ENCODE assay signal across 12 mouse cellular contexts in the genomic region with DNA sequence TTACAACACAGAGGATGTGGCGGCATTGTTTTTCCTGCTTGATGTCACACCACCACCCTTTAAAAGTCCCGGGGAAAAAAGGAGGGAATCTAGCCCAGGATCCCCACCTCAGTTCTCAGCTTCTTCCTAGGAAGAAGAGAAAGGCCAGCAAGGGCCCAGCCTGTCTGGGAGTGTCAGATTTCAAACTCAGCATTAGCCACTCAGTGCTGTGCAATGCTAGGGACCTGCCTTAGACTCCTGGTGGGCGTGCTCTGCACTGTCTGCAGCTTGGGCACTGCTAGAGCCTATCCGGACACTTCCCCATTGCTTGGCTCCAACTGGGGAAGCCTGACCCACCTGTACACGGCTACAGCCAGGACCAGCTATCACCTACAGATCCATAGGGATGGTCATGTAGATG. TPM values are rescaled to one million over a fixed set of nuclear protein-coding genes. Genes with fewer than 3 reads are reported as not detected.
A peak's percentile ranks its signal among the peaks of the same experiment; 100 is the strongest.
DNase-seq lines count a peak whose midpoint lies in the region; ATAC-seq and TF ChIP-seq lines count a peak whose summit lies in the region.
"Had no signal": no experiment of that assay in that cellular context is flagged by ENCODE, and none has a peak within 500 bp of the region (broad histone marks: within the 10 kb centered on the region; RNA-seq: fewer than 3 reads in every experiment).

Fgf23 (plus strand) TSS at position 86 of the 400 bp plus-strand sequence.

- intact Hi-C loops in gastrocnemius, postnatal 14 days (cut with DNase I; ENCODE audit: low total_unique reads) = no loop called here

- no peak for DNase-seq in kidney, adult 2 months
- DNase-seq in ovary, postnatal 36 days (ENCODE audit: low spot score) = peak; percentile 11
- no peak for DNase-seq in ovary, postnatal 14 days (ENCODE audit: low spot score)
- DNase-seq in yolk sac, embryonic 10.5 days (ENCODE audit: low spot score) = peak; percentile 14
- no peak for DNase-seq in gastrocnemius, postnatal 14 days
- DNase-seq in spleen, postnatal 4 days (ENCODE audit: low spot score in 2 of 2) = no peak
- DNase-seq: thymus, postnatal 4 days had no signal

- no peaks in the 10 kb centered on the region; the same call in 1 of the 2 replicates for H3K4me1 ChIP-seq in kidney, embryonic 14.5 days (ENCODE audit: control insufficient read depth, insufficient read depth, low read length)
- no peaks in the 10 kb centered on the region for H3K4me1 ChIP-seq in kidney, adult 2 months (ENCODE audit: control insufficient read depth, insufficient read depth, low read length)

- no peaks in the 10 kb centered on the region for H3K9me3 ChIP-seq in kidney, embryonic 14.5 days (ENCODE audit: control insufficient read depth, low read length)

- peak; percentile 95 for ATAC-seq in kidney, embryonic 14.5 days (ENCODE audit: low FRiP score, low TSS enrichment)
- ATAC-seq in hematopoietic stem cell, adult 5-6 weeks (replicated peaks in 1 of 2; ENCODE audit: insufficient read depth in 1 of 2, low FRiP score in 2 of 2, low TSS enrichment in 1 of 2, low read depth in 1 of 2, poor library complexity in 2 of 2, severe bottlenecking in 2 of 2) = peak; percentile 44 to 45; a peak in 1 of 4 replicates

- H3K9ac ChIP-seq in kidney, embryonic 14.5 days (ENCODE audit: low read depth, low read length) = no peak within 1 kb of the TSS

- H3K36me3 ChIP-seq in kidney, embryonic 14.5 days (ENCODE audit: control insufficient read depth, insufficient read depth, low read length) = no peaks in the 10 kb centered on the region
- no peaks in the 10 kb centered on the region for H3K36me3 ChIP-seq in kidney, adult 2 months (ENCODE audit: control insufficient read depth, insufficient read depth, low read length)

- no peak for TF ChIP-seq CTCF in kidney, adult 2 months (conservative IDR thresholded peaks at IDR 0.05; ENCODE audit: insufficient read depth, insufficient read length, low read depth, low read length)

- no peak within 1 kb of the TSS for H3K27ac ChIP-seq in kidney, embryonic 14.5 days (ENCODE audit: low read depth, low read length)
- H3K27ac ChIP-seq in kidney, adult 2 months (ENCODE audit: insufficient read depth, low read depth, low read length) = no peak within 1 kb of the TSS
- H3K27ac ChIP-seq: macrophage had no signal

- 7% methylated on average over 5 of the region's 5 CpGs for WGBS in kidney, embryonic 14.5 days
- WGBS in kidney, adult 2 months = 13% methylated on average over 5 of the region's 5 CpGs

- 0 out of 2 replicates have a peak within 1 kb of the TSS, but pooled peaks have one; percentile 5 for H3K4me2 ChIP-seq in kidney, embryonic 14.5 days (replicated peaks; ENCODE audit: low read depth, low read length)

- H3K4me3 ChIP-seq in kidney, embryonic 14.5 days (ENCODE audit: low read length) = no peak within 1 kb of the TSS
- no peak within 1 kb of the TSS for H3K4me3 ChIP-seq in kidney, adult 2 months (ENCODE audit: insufficient read depth, low read depth, low read length)

- H3K27me3 ChIP-seq in kidney, embryonic 14.5 days (ENCODE audit: control insufficient read depth, insufficient read depth, low read length) = no peaks in the 10 kb centered on the region
- H3K27me3 ChIP-seq in kidney, adult 2 months (replicated peaks; ENCODE audit: control insufficient read depth, insufficient read depth, low read length) = no peaks in the 10 kb centered on the region

- TF ChIP-seq POLR2A in kidney, adult 2 months (IDR thresholded peaks at IDR 0.05; ENCODE audit: low read depth, low read length) = no peak

RNA-seq across cellular contexts. Expression of gene Fgf23, which starts in this region (rescaled TPM):
- polyA plus RNA-seq in kidney, embryonic 14.5 days (2014; fragmentation: Nextera tagmentation; extraction: Ambion mirVana) = not detected in 2 replicates
- not detected in 2 replicates for polyA plus RNA-seq in kidney, adult 2 months (2012; rRNA removed)
- not detected in 2 replicates for total RNA-seq in hematopoietic stem cell, adult 5-6 weeks (2017)
- not detected for total RNA-seq in gastrocnemius, postnatal 14 days (2021)
- total RNA-seq: heart, postnatal 25 days; MEL had no signal
- polyA plus RNA-seq: macrophage had no signal

Comparison
In these comparisons a context has a peak if more than half of its experiments do, and no peak if none do; other contexts are left out.
1. DNase-seq: peak in ovary, postnatal 36 days (single experiment) and yolk sac, embryonic 10.5 days (single experiment); none in kidney, adult 2 months (single experiment), ovary, postnatal 14 days (single experiment), gastrocnemius, postnatal 14 days (single experiment) and spleen, postnatal 4 days (0 of 2).
2. Peak in ATAC-seq and H3K4me2 ChIP-seq in kidney, embryonic 14.5 days; RNA of the gene not detected or under 1 TPM.
3. Peak in ATAC-seq in hematopoietic stem cell, adult 5-6 weeks; RNA of the gene not detected or under 1 TPM.